Mouse (Mus musculus): Measurements from ENCODE around the gene Cacnb4. TPM values are rescaled to one million over a fixed set of nuclear protein-coding genes. Genes with fewer than 3 reads are reported as not detected.
A peak's percentile ranks its signal among the peaks of the same experiment; 100 is the strongest.

Cacnb4 gene
- total and polyA plus RNA-seq, 2 experiments from 2014 or later, result 13.3 to 13.7 TPM

GRCm38 (mm10) chr2:52537155-52537554 is 139.5 kb downstream of the Cacnb4 start:
- Histone ChIP-seq H3K36me3 (ENCODE audit: insufficient read depth) (no peaks in the 10 kb centered on the region), H3K27me3 (ENCODE audit: insufficient read depth, low read length) (no peaks in the 10 kb centered on the region), H3K4me2 (ENCODE audit: low read depth) (no peak overlapping the region), H3K4me3 (ENCODE audit: low read depth, low read length) (no peak overlapping the region), H3K9ac (no peak overlapping the region), H3K9me3 (ENCODE audit: low read length) (no peaks in the 10 kb centered on the region), H3K27ac (ENCODE audit: low read depth, low read length) (no peak overlapping the region), H3K4me1 (ENCODE audit: insufficient read depth) (no peaks in the 10 kb centered on the region)
- DNase-seq, result no peak
- 91% methylated on average over 9 of the region's 9 CpGs for WGBS
- TF ChIP-seq CTCF (IDR thresholded peaks at IDR 0.05; ENCODE audit: low read depth), result no peak
- ATAC-seq, result no peak

- DNase-seq, result no peak
These were observed 140.1 kb downstream of the Cacnb4 start for GRCm38 (mm10) chr2:52536511-52536910.

GRCm38 (mm10) chr2:52533696-52534095 is 142.9 kb downstream of the Cacnb4 start:
- Histone ChIP-seq H3K9ac (no peak overlapping the region), H3K4me2 (ENCODE audit: low read depth) (no peak overlapping the region), H3K9me3 (ENCODE audit: low read length) (no peaks in the 10 kb centered on the region), H3K27ac (ENCODE audit: low read depth, low read length) (no peak overlapping the region), H3K36me3 (ENCODE audit: insufficient read depth) (no peaks in the 10 kb centered on the region), H3K4me3 (ENCODE audit: low read depth, low read length) (no peak overlapping the region), H3K27me3 (ENCODE audit: insufficient read depth, low read length) (no peaks in the 10 kb centered on the region), H3K4me1 (ENCODE audit: insufficient read depth) (no peaks in the 10 kb centered on the region)
- no peak for ATAC-seq
- no peak for TF ChIP-seq CTCF (IDR thresholded peaks at IDR 0.05; ENCODE audit: low read depth)
- no peak for DNase-seq
- 67% methylated on average over 5 of the region's 5 CpGs for WGBS

More at GRCm38 (mm10) chr2:52536511-52536910, 140.1 kb downstream of the Cacnb4 start:
- Histone ChIP-seq H3K27ac (ENCODE audit: low read depth, low read length) (no peak overlapping the region), H3K4me2 (ENCODE audit: low read depth) (no peak overlapping the region), H3K9ac (no peak overlapping the region), H3K9me3 (ENCODE audit: low read length) (no peaks in the 10 kb centered on the region), H3K4me1 (ENCODE audit: insufficient read depth) (no peaks in the 10 kb centered on the region), H3K36me3 (ENCODE audit: insufficient read depth) (no peaks in the 10 kb centered on the region), H3K4me3 (ENCODE audit: low read depth, low read length) (no peak overlapping the region), H3K27me3 (ENCODE audit: insufficient read depth, low read length) (no peaks in the 10 kb centered on the region)
- WGBS, result 76% methylated on average over 4 of the region's 4 CpGs
- TF ChIP-seq CTCF (IDR thresholded peaks at IDR 0.05; ENCODE audit: low read depth), result no peak
- ATAC-seq, result no peak

GRCm38 (mm10) chr2:52530521-52530920 is 146.1 kb downstream of the Cacnb4 start:
- TF ChIP-seq CTCF (IDR thresholded peaks at IDR 0.05; ENCODE audit: low read depth), result no peak
- H3K9me3 ChIP-seq (ENCODE audit: low read length), result no peaks in the 10 kb centered on the region
- H3K27ac ChIP-seq (ENCODE audit: low read depth, low read length), result no peak overlapping the region
- H3K4me2 ChIP-seq (ENCODE audit: low read depth), result no peak overlapping the region
- DNase-seq, result no peak
- no peaks in the 10 kb centered on the region for H3K27me3 ChIP-seq (ENCODE audit: insufficient read depth, low read length)
- 93% methylated on average over 2 of the region's 2 CpGs for WGBS
- ATAC-seq, result no peak
- H3K4me1 ChIP-seq (ENCODE audit: insufficient read depth), result no peaks in the 10 kb centered on the region; the same call in 1 of the 2 replicates
- no peak overlapping the region for H3K9ac ChIP-seq
- H3K36me3 ChIP-seq (ENCODE audit: insufficient read depth), result no peaks in the 10 kb centered on the region
- H3K4me3 ChIP-seq (ENCODE audit: low read depth, low read length), result no peak overlapping the region

GRCm38 (mm10) chr2:52529245-52529644 is 147.4 kb downstream of the Cacnb4 start:
- no peaks in the 10 kb centered on the region for H3K27me3 ChIP-seq (ENCODE audit: insufficient read depth, low read length)
- H3K4me1 ChIP-seq (ENCODE audit: insufficient read depth), result no peaks in the 10 kb centered on the region; the same call in 1 of the 2 replicates
- no peak for TF ChIP-seq CTCF (IDR thresholded peaks at IDR 0.05; ENCODE audit: low read depth)
- no peak overlapping the region for H3K4me2 ChIP-seq (ENCODE audit: low read depth)
- H3K4me3 ChIP-seq (ENCODE audit: low read depth, low read length), result no peak overlapping the region
- no peaks in the 10 kb centered on the region for H3K9me3 ChIP-seq (ENCODE audit: low read length)
- no peak for ATAC-seq
- no peak overlapping the region for H3K27ac ChIP-seq (ENCODE audit: low read depth, low read length)
- WGBS, result 79% methylated on average over 7 of the region's 7 CpGs
- no peak overlapping the region for H3K9ac ChIP-seq
- H3K36me3 ChIP-seq (ENCODE audit: insufficient read depth), result no peaks in the 10 kb centered on the region
- no peak for DNase-seq

GRCm38 (mm10) chr2:52525876-52526592 is 150.6 kb downstream of the Cacnb4 start:
- peak; percentile 38 for ATAC-seq
- H3K9me3 ChIP-seq (ENCODE audit: low read length), result no peaks in the 10 kb centered on the region
- no peak overlapping the region for H3K27ac ChIP-seq (ENCODE audit: low read depth, low read length)
- H3K4me1 ChIP-seq (ENCODE audit: insufficient read depth), result no peaks in the 10 kb centered on the region; the same call in 1 of the 2 replicates
- H3K4me2 ChIP-seq (ENCODE audit: low read depth), result no peak overlapping the region
- H3K9ac ChIP-seq, result no peak overlapping the region
- WGBS, result 73% methylated on average over 11 of the region's 11 CpGs
- H3K4me3 ChIP-seq (ENCODE audit: low read depth, low read length), result no peak overlapping the region
- H3K27me3 ChIP-seq (ENCODE audit: insufficient read depth, low read length), result no peaks in the 10 kb centered on the region
- no peaks in the 10 kb centered on the region for H3K36me3 ChIP-seq (ENCODE audit: insufficient read depth)
- peak; percentile 16 for DNase-seq
- TF ChIP-seq CTCF (IDR thresholded peaks at IDR 0.05; ENCODE audit: low read depth), result no peak

GRCm38 (mm10) chr2:52523056-52523715 is 153.4 kb downstream of the Cacnb4 start:
- Histone ChIP-seq H3K9ac (no peak overlapping the region), H3K4me1 (ENCODE audit: insufficient read depth) (no peaks in the 10 kb centered on the region; the same call in 1 of the 2 replicates), H3K4me3 (ENCODE audit: low read depth, low read length) (no peak overlapping the region), H3K27me3 (ENCODE audit: insufficient read depth, low read length) (no peaks in the 10 kb centered on the region), H3K36me3 (ENCODE audit: insufficient read depth) (no peaks in the 10 kb centered on the region), H3K9me3 (ENCODE audit: low read length) (no peaks in the 10 kb centered on the region), H3K27ac (ENCODE audit: low read depth, low read length) (no peak overlapping the region), H3K4me2 (ENCODE audit: low read depth) (no peak overlapping the region)
- no peak for TF ChIP-seq CTCF (IDR thresholded peaks at IDR 0.05; ENCODE audit: low read depth)
- 90% methylated on average over 7 of the region's 7 CpGs for WGBS
- DNase-seq (no peak), ATAC-seq (no peak)

All from forebrain, postnatal 0 days (tissue).